Mouse (Mus musculus) cerebellum, adult 9-11 months (tissue): ENCODE measurements around the gene Sergef.
A peak's percentile ranks its signal among the peaks of the same experiment; 100 is the strongest.

ENCODE experiments used
- DNase-seq: peaks from one replicate; pipeline ENCODE4 v3.0.0; 2022

The Sergef gene

DNA sequence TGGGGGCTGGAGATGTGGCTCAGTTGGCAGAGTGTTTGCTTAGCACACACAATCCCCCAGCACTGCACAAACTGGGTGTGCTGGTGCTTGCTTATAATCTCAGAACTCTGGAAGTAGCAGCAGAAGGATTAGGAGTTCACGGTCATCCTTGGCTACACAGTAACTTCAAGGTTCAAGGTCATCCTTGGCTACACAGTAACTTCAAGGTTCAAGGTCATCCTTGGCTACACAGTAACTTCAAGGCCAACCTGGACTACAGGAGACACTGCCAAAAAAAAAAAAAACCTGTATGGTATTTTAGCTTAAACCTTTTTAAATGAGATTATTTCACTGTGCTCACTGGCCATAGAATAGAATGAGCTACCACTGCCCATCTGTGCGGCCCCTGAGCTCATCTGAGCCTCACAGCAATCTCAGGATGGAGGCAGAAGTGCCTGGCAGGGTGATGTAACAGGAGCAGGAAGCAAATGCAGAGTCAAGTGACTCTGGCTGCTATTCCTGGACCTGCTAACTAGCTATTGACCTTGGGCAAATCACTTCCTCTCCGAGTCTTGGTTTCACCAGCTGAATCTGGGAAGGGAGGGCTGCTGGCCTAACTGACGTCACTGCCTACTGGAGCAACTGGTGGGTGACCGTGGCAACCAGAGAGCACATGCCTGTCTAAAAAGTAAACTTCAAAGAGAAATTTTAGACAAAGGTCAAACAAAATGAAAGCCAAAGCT, 24.2 kb downstream of the Sergef start:
- DNase-seq: no peak

DNA sequence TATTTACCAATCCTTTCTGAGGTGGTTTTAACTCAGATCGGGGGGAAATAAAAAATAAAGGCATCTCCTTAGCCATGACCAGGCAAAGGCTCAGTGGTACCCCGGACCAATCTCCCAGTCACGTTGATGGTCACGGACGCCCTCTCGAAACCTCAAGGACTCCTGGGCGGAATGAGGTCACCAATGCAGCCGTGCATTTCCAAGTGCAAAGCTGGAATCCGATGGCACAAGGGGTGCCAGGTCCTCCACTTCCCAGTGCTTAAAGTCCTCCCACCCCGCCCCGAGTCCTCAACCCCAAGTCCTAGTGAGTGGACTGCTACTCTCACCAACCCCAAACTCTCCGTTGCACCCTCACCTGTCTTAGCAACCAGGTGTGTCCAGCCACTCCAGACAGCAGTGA, 25.3 kb downstream of the Sergef start:
- no peak for DNase-seq

DNA sequence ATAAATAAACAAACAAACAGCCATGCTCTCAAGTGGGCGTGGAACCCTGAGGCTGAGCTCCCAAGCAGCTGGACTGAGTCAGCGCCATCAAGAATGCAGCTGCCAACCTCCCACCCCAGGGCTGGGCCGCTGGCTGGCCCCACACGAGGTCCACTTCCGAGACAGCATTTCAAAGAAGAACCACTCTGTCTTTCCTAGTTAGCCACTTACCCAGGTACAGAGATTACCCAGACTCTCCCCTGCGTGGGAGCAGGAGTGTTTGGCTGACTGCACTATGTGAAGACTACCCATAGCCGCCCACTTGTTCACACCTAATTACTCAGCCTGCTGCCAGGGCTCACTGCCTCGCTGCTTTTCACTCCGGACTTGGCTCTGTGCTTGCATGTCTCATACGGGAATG, 26.5 kb downstream of the Sergef start:
- peak; percentile 72 for DNase-seq

DNA sequence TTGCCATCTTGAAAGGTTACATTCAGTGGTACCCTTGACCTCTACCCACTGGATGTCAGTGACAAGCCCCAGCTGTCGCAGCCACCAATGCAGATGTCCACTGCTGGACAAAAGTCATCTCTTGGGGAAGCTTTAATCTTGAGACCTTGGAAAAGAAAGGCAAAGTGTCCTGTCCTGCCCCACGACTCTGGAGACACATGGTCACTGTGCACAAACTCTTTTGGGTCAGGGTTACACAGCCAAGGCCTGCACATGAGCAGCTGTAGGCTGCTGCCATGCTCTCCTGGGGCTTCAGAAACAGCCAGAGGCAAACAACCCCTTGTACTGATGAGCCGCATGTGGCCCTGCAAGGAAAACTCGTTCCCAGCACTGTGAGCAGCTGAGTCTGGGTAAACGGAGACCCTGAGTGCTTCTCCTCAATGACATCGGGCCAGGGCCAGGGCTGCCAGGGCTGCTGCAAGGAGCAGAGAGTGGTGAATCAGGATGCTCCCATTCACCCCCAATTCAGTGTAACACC, 27.1 kb downstream of the Sergef start:
- DNase-seq: no peak

DNA sequence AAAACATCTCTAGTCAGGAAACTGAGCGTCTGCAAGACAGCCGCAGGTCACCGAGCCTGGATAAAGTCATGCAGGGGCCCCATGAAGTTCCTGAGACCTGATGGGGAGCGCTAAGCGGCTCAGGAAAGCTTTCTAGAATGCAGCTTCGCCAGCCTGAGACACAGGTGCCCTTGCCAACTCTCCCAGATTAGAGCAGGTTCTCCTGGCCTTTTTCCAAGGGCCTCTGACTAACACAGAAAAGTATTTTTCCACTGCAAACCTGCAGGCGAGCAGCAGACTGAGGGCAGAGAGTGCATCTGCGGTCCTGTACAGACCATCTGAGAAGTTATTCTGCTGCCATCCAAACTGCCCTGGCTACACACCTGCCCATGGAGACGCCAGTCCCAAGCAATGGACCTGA, 27.6 kb downstream of the Sergef start:
- DNase-seq: peak; percentile 91

DNA sequence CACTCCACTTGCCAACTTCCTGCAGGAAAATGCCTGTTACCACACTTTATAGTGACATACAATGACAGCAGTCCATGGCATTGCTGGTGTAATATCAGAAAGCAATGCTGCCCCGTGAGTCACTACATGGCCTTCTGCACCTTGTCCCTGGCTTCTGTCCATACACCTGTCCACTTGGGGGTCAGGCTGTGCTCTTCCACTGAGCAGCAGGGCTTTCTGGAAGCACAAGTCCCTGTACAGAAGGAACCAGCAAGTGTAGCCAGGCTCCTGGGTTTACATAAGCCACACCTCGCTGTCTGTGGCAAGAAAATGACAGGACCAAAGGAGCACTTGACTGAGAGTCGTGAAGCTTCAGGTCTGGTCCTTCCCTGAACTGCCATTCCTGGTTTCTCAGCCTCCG, 30.3 kb downstream of the Sergef start:
- peak; percentile 78 for DNase-seq

DNA sequence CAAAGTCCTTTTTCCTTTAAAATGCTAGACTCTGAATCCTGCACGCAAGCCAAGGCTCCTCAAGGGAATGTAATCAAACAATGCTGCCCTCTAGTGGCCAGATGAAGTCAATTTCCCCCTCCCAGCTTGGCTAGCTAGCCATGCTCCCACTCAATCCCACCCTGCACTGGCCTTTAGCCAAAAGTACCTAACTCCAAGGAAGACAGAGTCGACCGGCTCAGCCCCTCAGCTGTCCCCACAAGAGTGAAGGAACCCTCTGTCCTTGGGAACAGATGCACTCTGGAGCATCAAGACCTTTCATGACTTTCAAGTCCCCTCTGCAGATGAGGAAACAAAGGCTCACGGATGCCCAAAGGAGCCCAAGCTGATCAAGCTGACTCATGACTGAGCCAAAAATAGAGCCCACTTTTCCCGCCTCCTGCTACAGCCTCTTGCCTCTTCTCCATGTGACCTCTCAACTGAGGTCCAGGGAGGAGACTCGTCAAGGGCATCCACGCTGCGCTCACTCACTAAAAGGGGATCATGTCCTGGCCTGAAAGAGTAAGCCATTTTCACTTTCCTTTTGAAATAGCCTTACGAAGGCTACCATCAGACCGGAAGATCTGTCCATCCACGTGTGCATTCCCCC, 32.1 kb downstream of the Sergef start:
- DNase-seq: peak; percentile 83

DNA sequence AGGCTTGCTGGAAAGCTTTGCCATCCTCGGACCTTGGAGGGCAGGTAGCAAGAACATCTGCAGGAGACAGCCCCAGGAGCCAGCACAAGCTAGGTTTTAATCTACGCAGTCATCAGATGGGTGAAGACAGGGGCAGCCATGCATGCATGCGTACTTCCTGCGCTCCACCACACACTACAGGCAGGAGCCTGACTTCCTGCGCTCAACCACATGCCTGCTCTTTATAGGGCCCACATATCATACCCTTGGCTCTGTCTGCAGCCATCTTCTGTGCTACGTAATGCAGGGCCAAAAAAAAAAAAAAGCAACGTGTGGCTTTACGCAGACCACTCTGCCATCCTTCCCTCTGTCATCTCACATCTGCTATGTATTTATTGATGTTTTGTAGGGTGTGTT, 32.6 kb downstream of the Sergef start:
- no peak for DNase-seq

DNA sequence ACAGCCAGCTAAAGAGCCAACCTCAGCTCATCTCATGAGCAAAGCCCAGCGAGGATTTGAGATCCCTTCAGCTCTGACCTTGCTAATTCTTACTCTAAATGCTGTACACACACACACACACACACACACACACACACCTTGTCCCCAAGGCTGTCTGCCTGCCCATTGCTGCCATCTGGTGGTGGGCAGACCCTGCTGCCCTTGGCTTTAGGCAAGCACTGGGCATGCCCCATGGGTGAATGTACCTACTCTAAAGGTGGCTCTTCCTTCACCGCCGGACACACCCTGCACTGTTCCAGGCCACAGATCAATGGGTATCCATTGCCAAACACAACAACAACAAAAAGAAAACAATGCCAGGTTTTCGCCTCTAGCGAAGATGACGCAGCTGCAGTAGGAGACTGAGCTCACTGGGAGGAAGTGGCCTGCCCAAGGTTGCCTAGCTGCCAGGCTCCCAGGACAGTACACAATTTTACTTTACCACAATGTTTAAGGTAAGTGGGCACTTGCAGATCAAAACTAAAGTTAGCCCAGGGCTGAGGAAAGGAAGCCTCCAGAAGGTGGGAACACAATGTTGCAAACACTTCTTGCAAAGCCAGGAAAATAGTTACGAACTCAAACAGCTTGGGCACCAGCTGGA, 33.1 kb downstream of the Sergef start:
- peak; percentile 93 for DNase-seq

DNA sequence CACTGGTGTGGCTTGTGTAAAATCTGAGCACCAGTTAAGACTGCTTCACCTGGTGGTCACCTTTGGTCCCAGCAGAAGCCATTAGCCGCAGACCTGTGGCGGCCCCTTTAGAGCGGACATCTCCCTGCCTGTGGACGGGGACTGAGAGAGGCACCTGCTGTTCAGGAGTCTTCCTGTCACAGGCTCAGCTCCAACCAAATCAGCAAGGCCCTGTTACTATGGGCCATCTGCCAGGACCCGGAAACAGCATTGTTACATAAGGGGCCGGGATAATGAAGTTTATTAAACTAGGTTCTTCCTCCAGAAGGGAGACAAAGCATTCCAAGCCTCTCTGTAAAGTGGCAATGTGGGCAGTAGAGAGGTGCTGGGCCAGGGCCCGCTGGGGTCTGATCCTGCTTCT, 36.6 kb downstream of the Sergef start:
- peak; percentile 97 for DNase-seq

DNA sequence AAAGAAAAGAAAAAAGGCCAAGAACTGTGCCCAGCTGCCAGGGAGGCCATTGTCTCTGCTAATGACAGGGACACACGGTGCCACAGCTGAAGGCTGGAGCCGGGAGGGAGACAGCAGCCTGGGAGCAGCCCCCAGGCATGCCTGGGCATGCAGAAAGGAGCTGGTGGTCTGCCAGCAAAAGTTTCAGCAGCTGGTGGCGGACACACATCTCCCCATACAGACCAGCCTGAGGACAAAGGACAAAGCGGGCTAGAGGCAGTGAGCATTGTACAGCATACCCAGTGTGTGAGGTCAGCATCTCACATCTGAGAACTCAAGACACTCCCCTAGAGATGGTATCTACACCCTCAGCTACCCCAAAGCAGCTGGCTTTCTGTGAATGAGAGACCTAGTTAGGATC, 37.5 kb downstream of the Sergef start:
- DNase-seq: peak; percentile 66

DNA sequence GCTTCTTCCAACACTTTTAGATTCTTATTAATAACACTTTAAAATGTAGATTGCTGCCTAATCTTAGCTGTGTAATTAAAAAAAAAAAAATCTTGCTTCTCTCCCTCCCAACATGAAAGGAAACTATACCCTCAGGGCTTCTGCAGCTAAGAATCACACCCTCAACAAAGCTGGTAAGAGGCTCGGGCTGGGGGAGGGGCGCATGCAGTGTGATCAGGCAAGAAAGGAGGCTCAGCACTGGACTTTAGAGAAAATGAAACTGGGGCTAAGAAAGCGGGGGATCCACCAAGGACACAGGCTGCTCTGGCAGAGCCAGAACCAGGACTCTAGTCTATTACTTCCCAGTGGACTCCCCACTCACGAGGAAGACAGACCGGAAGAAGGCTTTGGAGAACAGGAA, 38.5 kb downstream of the Sergef start:
- no peak for DNase-seq

DNA sequence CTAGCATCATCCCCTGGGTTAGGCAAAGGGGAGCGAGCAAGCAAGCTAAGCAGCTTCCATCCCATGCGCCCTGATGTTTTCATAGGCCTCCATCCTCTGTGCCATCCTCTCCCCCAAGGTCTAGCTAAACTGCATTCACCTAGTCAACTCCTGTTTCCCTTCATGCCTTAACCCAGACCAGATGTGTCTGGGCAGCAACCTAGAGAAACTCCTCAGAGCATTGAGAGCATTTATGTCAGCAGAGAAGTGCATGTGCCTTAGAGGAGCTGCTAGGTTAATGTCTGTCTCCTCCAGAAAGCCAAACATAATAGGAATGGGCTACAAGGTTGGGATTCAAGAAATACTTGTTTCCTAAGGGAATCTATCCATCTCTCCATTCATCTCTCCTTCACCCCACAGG, 42.6 kb downstream of the Sergef start:
- no peak for DNase-seq

DNA sequence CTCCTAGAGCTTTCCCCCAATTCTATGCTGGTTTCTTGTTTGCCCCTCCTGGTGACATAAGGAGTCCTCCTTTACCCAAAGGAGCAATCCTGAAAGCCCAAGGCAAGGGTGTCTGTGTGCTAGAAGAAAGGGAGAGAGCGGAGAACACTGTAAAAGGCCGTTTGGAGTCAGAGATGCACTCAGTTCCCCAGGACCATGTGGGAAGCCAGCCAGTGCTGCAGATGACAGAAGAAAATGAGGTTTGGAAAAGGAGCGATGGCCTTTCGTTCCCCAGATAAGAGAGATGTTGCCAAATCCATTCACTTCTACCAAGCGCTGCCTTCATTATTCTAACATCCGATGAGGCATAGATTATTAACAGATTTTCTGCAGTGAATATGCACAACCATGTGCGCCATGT, 48.1 kb downstream of the Sergef start:
- no peak for DNase-seq

DNA sequence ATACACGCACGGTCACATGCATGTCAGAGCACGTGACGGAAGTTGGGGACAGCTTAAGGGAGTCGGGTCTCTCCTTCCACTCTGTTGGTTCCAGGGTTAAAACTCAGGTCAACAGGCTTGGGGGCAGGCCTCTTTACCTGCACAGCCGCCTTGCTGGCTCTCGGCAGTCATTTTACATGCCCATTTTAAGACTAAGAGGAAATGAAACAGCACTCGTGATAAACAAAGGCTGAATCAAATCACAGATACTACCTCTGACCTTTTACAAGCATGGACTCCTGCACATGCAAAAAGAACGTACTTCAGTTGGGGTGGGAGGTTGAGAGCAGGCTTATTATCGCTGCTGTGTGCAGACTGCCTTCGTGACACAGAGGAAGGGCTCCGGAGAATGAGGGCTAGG, 50.4 kb downstream of the Sergef start:
- DNase-seq: no peak

DNA sequence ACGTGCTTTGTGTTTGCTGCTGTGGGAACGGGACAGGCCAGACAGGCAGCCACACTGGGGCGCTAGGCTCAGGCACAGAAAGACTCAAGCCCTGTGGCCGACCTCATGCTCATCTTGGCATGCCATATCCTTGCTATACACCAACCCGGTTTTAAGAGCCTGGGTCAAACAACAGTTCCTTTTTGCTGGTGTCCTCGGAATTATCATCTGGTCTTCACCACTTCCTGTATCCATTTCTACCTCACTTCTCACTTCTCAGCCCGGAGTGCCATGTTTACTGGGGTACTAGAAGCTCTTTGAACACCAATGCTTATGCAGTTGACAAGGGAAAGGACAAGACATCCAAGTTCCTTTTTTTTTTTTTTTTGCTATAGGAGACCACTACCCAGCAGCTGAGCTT, 51.6 kb downstream of the Sergef start:
- DNase-seq: peak; percentile 29

DNA sequence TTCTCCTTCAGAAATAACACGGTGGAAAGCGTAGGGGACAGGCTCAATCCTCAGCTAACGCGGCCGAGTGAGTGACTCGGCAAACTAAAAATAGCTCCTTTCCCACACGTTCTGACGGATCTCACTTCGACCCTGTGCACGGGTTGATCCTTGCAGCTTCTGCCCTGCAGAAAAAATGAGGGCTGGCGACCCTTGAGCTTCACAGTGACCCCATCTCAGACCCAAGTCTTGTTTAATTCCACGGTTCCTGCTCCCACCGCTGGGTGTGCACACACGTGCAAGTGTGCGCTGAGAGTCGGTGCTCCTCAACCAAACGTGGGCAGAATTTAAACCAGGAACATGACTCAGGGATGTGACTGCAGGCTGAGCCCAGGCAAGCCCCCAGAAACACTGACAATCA, 52.1 kb downstream of the Sergef start:
- no peak for DNase-seq

DNA sequence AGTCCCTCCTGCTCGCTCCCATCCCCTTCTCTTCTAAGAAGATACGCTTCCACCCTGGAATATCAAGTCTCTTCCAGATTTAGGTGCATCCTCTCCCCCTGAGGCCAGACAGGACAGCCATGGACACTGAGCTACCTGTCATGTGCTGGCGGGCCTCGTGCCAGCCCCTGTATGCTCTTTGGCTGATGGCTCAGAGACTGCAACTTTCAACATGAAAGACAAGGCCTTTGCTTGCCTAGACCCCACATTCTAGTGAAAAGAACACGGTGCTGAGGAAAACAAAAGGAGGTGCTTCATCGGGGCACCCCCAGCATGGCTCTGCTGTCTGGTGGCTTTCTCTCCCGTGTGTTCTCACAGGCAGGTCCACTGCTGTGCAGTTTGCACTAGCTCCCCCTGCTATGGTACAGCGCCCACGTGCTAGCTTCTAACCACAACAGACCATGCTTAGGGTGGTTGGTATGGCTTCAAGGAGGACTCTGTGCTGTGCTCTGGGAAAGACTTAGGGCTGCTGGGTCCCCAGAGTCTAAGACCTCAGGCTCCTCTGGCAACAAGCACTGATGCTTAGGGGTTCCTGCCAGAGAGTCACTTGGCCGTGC, 52.9 kb downstream of the Sergef start:
- DNase-seq: no peak

DNA sequence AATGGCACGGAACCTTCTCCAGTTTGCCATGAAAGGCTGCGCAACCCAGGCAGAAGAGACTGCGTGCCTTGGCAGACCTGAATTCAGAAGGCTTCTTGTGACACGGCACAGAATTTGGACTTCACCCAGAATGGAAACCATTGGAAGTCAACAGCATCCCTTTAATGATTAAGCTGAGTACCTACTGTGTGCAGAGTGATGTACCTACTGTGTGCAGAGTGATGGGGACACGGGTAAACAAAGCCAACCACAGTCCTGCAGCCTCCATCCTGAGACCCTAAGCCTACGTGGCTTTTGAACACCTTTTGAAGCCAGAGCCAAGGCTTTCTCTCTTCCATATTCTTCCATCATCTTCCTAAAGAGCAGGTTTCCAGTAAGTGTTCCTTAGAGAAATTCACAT, 56.9 kb downstream of the Sergef start:
- no peak for DNase-seq

DNA sequence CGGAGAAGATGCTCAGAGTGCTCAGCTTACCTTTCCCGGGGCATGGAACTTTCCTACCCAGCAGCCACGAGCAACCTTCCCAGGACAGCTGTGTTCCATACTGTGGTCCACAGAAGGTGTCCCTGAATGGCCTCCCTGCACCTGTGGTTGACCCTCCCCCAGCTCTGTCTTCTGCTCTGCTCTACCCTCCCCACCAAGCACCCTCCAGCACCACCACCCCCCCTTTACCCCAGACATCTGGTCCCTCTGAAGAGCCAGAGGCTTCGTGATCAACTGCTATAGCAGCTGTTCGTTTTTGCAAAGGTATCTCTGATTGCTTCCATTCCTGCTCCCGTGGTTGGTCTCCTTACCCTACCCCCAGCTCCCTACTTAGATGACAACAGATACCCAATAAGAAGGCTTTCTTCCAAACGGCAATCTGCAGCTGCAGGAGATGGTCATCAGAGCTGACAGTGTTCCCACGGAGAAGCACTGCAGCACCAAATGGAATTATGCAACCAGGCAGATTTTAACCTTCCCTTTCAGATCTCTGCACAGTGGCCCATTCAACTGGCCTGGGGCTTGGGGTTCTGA, 58.2 kb downstream of the Sergef start:
- no peak for DNase-seq

DNA sequence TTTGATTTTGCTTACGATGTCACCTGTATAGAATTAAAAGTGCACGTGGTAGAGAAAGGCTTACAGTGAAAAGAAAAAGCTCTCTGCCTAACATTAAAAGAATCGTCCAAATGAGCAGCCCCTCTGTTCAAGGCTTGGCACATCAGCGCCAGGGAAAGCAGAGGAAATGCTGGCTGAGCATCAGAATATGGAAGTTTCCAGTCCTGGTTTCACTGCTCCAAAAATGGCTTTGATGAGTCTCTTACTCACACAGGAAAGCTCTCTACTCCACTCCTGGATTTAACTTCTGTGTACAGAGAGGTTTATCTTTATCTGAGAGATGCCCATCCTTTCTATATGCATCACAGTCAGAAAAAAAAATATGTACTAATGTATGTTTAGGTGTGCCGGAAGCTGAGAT, 61.5 kb downstream of the Sergef start:
- no peak for DNase-seq

DNA sequence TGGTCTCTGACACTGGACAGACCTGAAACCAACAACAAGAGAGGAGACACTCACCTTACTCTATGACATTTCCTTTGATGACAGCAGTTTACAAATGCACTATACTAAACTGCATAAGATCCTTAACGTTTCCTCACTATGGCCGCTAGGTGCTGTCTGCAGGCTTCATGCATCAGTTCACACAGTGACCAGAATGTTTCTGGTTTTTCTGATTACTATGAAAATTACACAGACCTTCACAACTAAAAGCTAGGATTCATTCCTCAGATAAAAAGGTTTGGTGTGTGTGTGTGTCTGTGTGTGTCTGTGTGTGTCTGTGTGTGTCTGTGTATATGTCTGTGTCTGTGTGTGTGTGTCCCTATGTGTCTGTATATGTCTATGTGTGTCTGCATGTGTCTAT, 63.7 kb downstream of the Sergef start:
- DNase-seq: no peak

DNA sequence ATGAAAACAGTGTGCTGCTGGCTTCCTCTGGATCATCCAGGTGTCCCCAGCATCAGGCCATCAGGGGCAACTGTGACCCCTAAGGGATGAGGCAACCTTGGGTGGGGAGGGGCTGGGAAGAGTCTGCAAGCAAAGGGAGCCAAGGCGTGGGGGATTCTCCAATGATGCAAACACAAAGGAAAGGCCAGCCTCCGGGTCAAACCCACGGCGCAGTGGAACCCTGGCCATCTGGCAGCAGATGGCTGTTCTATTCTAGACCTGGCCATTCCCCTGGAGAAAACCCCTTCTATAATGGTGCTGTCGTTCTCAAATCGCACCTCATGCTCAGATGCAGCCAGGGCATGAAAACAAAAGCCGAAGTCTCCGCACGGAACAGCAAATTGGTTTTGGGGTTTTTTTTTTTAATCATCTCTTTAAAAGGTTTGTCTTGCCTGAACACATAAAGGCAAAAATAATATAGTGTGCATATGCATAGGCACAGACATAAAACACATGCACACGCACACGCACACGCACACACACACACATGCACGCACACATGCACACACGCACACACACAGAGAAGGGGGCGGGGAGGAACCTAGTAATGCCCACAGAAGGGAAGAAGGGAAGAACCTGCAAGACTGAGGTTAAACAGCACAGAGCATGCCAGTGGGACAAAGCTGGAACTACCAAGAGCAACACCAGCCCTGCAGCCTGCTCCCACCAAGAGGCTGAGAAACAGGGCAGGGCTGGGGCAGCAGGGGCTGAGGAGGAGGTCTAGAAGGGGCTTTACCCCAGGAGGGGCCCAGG, 66.6 kb downstream of the Sergef start:
- peak; percentile 85 for DNase-seq
